Mouse (Mus musculus): ENCODE measurements around the gene Pax6.

Gene Pax6

GRCm38 (mm10) chr2:105684991-105685650 is 16.4 kb downstream of the Pax6 start:
- no peak for DNase-seq

GRCm38 (mm10) chr2:105685651-105686050 is 17.0 kb downstream of the Pax6 start:
- no peak for DNase-seq

GRCm38 (mm10) chr2:105686363-105687316 is 17.9 kb downstream of the Pax6 start:
- DNase-seq: no peak

GRCm38 (mm10) chr2:105687317-105687991 is 18.8 kb downstream of the Pax6 start:
- DNase-seq: no peak

- no peak for DNase-seq
These were observed 19.3 kb downstream of the Pax6 start for GRCm38 (mm10) chr2:105688011-105688410.

GRCm38 (mm10) chr2:105688436-105689303 is 20.0 kb downstream of the Pax6 start:
- no peak for DNase-seq

- no peak for DNase-seq
These were observed 20.6 kb downstream of the Pax6 start for GRCm38 (mm10) chr2:105689304-105689770.

GRCm38 (mm10) chr2:105689771-105690639 is 21.3 kb downstream of the Pax6 start:
- no peak for DNase-seq

GRCm38 (mm10) chr2:105691296-105691695 is 22.6 kb downstream of the Pax6 start:
- no peak for DNase-seq

- DNase-seq: no peak
These were observed 29.0 kb downstream of the Pax6 start for GRCm38 (mm10) chr2:105697741-105698140.

GRCm38 (mm10) chr2:105698631-105699030 is 29.9 kb downstream of the Pax6 start:
- no peak for DNase-seq

GRCm38 (mm10) chr2:105701781-105702180 is 33.1 kb downstream of the Pax6 start:
- DNase-seq: no peak

GRCm38 (mm10) chr2:105702586-105702985 is 33.9 kb downstream of the Pax6 start:
- no peak for DNase-seq

- no peak for DNase-seq
These were observed 36.6 kb downstream of the Pax6 start for GRCm38 (mm10) chr2:105705320-105705719.

GRCm38 (mm10) chr2:105709126-105709525 is 40.4 kb downstream of the Pax6 start:
- no peak for DNase-seq

GRCm38 (mm10) chr2:105710511-105710910 is 41.8 kb downstream of the Pax6 start:
- DNase-seq: no peak

GRCm38 (mm10) chr2:105715409-105716115 is 46.9 kb downstream of the Pax6 start:
- no peak for DNase-seq

- DNase-seq: no peak
These were observed 58.0 kb downstream of the Pax6 start for GRCm38 (mm10) chr2:105726657-105727056.

GRCm38 (mm10) chr2:105730704-105731103 is 62.0 kb downstream of the Pax6 start:
- DNase-seq: peak; percentile 7

- DNase-seq: no peak
These were observed 67.5 kb downstream of the Pax6 start for GRCm38 (mm10) chr2:105736166-105736565.

GRCm38 (mm10) chr2:105746896-105747295 is 78.2 kb downstream of the Pax6 start:
- no peak for DNase-seq

All from right cerebral cortex, adult 18-20 months (tissue).